Mouse (Mus musculus) liver, embryonic 13.5 days (tissue): ENCODE measurements around the gene Asb8. TPM values are rescaled to one million over a fixed set of nuclear protein-coding genes. Genes with fewer than 3 reads are reported as not detected.

ENCODE experiments used
- ATAC-seq: fragments of 200-750 bp; cut with Nextera tagmentation; 2 replicates; pipeline ENCODE4 v1.8.0; 2017; ENCODE audit warnings: low read depth, mild to moderate bottlenecking, moderate number of reproducible peaks, moderate library complexity
- DNase-seq: peaks from one replicate; pipeline ENCODE4 v3.0.0; 2022
- H3K27ac ChIP-seq: fragments of 300-500 bp; sonication (generic); 2 replicates; pipeline ENCODE4 v1.5.1; 2015; ENCODE audit warnings: moderate library complexity, mild to moderate bottlenecking, inconsistent platforms
- H3K27me3 ChIP-seq: fragments of 300-500 bp; sonication (generic); 2 replicates; pipeline ENCODE4 v1.6.1; 2015; ENCODE audit warnings: mild to moderate bottlenecking, inconsistent platforms
- H3K36me3 ChIP-seq: fragments of 300-500 bp; sonication (generic); 2 replicates; pipeline ENCODE4 v1.6.1; 2015; ENCODE audit warnings: mild to moderate bottlenecking, inconsistent platforms
- H3K4me1 ChIP-seq: fragments of 300-500 bp; sonication (generic); replicated peaks from 2 replicates; pipeline ENCODE4 v1.6.1; 2015; ENCODE audit warnings: inconsistent platforms
- H3K4me2 ChIP-seq: fragments of 300-500 bp; sonication (generic); 2 replicates; pipeline ENCODE4 v1.6.1; 2015; ENCODE audit warnings: inconsistent platforms, mild to moderate bottlenecking, moderate library complexity
- H3K4me3 ChIP-seq: fragments of 300-500 bp; sonication (generic); replicated peaks from 2 replicates; pipeline ENCODE4 v1.5.1; 2015; ENCODE audit warnings: mild to moderate bottlenecking, inconsistent platforms
- H3K9ac ChIP-seq: fragments of 300-500 bp; sonication (generic); 2 replicates; pipeline ENCODE4 v1.6.1; 2015; ENCODE audit warnings: mild to moderate bottlenecking, inconsistent platforms
- H3K9me3 ChIP-seq: fragments of 300-500 bp; sonication (generic); replicated peaks from 2 replicates; pipeline ENCODE4 v1.6.1; 2016; ENCODE audit warnings: inconsistent platforms
- WGBS: fragments of 180-500 bp; shearing (Covaris S2); methylation state at CpG from one replicate; pipeline ENCODE4 v1.1.7; 2015; ENCODE audit not compliant: insufficient replicate concordance; 5-methylcytosine and 5-hydroxymethylcytosine counted together
- polyA plus RNA-seq: library from polyadenylated mRNA; unstranded; fragments of >200 nt; fragmentation: Nextera tagmentation; extraction: Ambion mirVana; gene quantifications from 2 replicates; pipeline ENCODE4 v1.2.1, GENCODE M21; 2015

The Asb8 gene
- polyA plus RNA-seq, 1 experiment from 2014 or later: 23.7 TPM

DNA sequence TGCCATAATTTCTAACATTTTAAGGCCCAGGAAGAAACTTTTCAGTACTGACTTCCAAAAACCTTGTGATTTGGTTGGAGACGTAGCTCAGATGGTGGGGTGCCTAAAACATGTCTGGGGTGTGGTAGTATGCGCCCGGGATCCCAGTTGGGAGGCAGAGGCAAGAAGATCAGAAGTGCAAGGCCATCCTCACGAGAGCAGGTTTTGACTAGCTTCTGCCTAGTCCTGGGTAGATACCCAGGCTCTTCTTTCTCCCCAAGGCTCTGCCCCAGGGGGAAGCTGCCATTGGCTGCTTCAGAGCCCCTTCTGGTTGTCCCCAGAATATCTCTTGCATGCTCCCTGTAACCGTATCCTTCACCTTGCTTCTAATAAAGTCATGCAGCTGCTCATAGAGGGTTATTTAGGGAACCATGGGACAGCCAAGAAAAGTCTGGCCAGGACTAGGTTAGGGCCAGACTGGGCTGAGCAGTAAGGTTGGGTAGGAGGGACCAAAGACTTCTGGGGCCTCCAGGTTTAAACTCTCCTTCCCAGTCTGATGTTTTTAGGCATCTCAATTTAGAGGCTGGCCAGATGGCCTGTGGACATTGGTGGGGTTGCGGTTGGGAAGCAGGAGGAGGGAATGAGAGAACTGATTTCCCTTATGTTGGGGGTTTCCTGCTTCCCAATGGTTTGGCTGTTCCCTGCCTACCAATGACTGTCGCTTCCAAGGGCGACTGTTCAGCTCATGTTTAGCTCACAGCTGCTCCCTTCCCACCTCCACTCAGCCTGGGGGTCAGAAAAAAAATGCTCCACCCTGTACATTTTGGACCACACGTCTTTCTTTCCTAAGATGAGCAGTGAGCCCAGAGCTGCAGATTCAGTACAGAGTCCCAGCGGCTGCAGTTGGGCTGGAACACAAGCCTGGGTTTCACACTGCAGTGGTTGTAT is 50.3 kb downstream of the Asb8 start:
- DNase-seq (no peak), ATAC-seq (no peak)
- Histone ChIP-seq H3K4me3 (no peak overlapping the region), H3K27ac (peak overlapping the region; percentile 79), H3K9me3 (no peaks in the 10 kb centered on the region), H3K36me3 (peaks cover 40% of the 10 kb centered on the region), H3K9ac (peak overlapping the region; percentile 26; the same call in 1 of the 2 replicates), H3K27me3 (no peaks in the 10 kb centered on the region), H3K4me1 (peaks cover 63% of the 10 kb centered on the region), H3K4me2 (peak overlapping the region; percentile 56)
- 77% methylated on average over 10 of the region's 10 CpGs for WGBS

- H3K9ac ChIP-seq: no peak overlapping the region
- peaks cover 32% of the 10 kb centered on the region for H3K36me3 ChIP-seq
- no peaks in the 10 kb centered on the region for H3K9me3 ChIP-seq
- ATAC-seq (no peak), DNase-seq (no peak)
- 85% methylated on average over 10 of the region's 10 CpGs for WGBS
- peak overlapping the region; percentile 50; the same call in 1 of the 2 replicates for H3K27ac ChIP-seq
- no peak overlapping the region for H3K4me2 ChIP-seq
- H3K4me3 ChIP-seq: no peak overlapping the region
- peaks cover 70% of the 10 kb centered on the region for H3K4me1 ChIP-seq
- no peaks in the 10 kb centered on the region for H3K27me3 ChIP-seq
These were observed 51.1 kb downstream of the Asb8 start for GRCm38 (mm10) chr15:98114098-98114851.

- H3K9ac ChIP-seq: no peak overlapping the region
- H3K27ac ChIP-seq: no peak overlapping the region
- no peak for DNase-seq
- peak overlapping the region; percentile 8; the same call in 1 of the 2 replicates for H3K4me2 ChIP-seq
- WGBS: 41% methylated on average over 5 of the region's 5 CpGs
- H3K4me1 ChIP-seq: peaks cover 81% of the 10 kb centered on the region
- peak; percentile 52 for ATAC-seq
- peaks cover 14% of the 10 kb centered on the region for H3K36me3 ChIP-seq
- H3K27me3 ChIP-seq: no peaks in the 10 kb centered on the region
- H3K9me3 ChIP-seq: no peaks in the 10 kb centered on the region
- H3K4me3 ChIP-seq: no peak overlapping the region
These were observed 53.6 kb downstream of the Asb8 start for GRCm38 (mm10) chr15:98111791-98112190.

GRCm38 (mm10) chr15:98108297-98109152 is 56.9 kb downstream of the Asb8 start:
- WGBS: 2% methylated on average over 37 of the region's 37 CpGs
- ATAC-seq (peak; percentile 96), DNase-seq (peak; percentile 82)
- H3K9me3 ChIP-seq: no peaks in the 10 kb centered on the region
- peak overlapping the region; percentile 77 for H3K9ac ChIP-seq
- H3K4me3 ChIP-seq: peak overlapping the region; percentile 71
- H3K27ac ChIP-seq: peak overlapping the region; percentile 78
- peaks cover 9% of the 10 kb centered on the region for H3K36me3 ChIP-seq
- no peaks in the 10 kb centered on the region for H3K27me3 ChIP-seq
- peak overlapping the region; percentile 91 for H3K4me2 ChIP-seq
- H3K4me1 ChIP-seq: peaks cover 52% of the 10 kb centered on the region

DNA sequence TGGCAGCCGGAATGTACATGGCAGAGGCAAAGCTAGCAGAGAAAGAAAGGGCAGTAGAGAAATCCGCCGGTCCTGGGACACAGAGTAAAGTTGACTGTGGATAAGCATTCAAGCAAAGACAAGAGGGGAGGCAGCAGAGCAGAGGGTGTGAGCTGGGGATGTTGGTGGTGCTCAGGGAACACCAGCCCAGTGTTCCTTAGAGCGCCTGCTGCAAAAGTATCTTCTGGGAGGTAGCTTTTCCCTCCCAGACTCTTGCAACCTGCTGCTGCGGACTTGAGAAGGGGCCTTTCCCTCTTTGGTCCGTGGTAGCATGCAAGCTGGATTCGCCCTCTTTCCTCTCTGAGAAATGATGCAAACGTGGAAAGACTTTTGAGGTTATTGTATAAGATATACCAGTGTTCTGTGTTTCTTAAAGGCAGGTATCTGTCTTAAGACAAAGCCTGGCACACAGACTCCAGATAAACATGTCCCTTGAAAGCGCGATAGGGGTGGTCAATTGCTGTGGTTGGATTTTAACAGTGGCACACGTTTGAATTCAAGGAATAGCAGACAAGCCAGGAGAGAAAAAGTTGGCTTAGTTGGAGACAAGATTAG is 57.6 kb downstream of the Asb8 start:
- Histone ChIP-seq H3K27me3 (no peaks in the 10 kb centered on the region), H3K36me3 (peaks cover 6% of the 10 kb centered on the region), H3K27ac (peak overlapping the region; percentile 78), H3K4me1 (peaks cover 52% of the 10 kb centered on the region), H3K9ac (peak overlapping the region; percentile 77), H3K4me2 (peak overlapping the region; percentile 91), H3K9me3 (no peaks in the 10 kb centered on the region), H3K4me3 (peak overlapping the region; percentile 71)
- WGBS: 34% methylated on average over 11 of the region's 11 CpGs
- no peak for DNase-seq
- ATAC-seq: peak; percentile 35; the same call in 1 of the 2 replicates

GRCm38 (mm10) chr15:98107230-98107629 is 58.2 kb downstream of the Asb8 start:
- H3K4me3 ChIP-seq: no peak overlapping the region
- H3K4me1 ChIP-seq: peaks cover 51% of the 10 kb centered on the region

GRCm38 (mm10) chr15:98106506-98106905 is 58.9 kb downstream of the Asb8 start:
- no peak for DNase-seq
- Histone ChIP-seq H3K4me2 (no peak overlapping the region), H3K4me3 (no peak overlapping the region), H3K36me3 (no peaks in the 10 kb centered on the region; the same call in 1 of the 2 replicates), H3K27me3 (no peaks in the 10 kb centered on the region), H3K9ac (no peak overlapping the region), H3K27ac (no peak overlapping the region), H3K9me3 (no peaks in the 10 kb centered on the region), H3K4me1 (peaks cover 44% of the 10 kb centered on the region)
- no peak for ATAC-seq
- WGBS: 66% methylated on average over 6 of the region's 6 CpGs

More at GRCm38 (mm10) chr15:98107230-98107629, 58.2 kb downstream of the Asb8 start:
- peaks cover under 1% of the 10 kb centered on the region for H3K36me3 ChIP-seq
- no peak overlapping the region for H3K9ac ChIP-seq
- 69% methylated on average over 6 of the region's 6 CpGs for WGBS
- H3K4me2 ChIP-seq: peak overlapping the region; percentile 91
- DNase-seq: no peak
- H3K9me3 ChIP-seq: no peaks in the 10 kb centered on the region
- ATAC-seq: no peak
- peak overlapping the region; percentile 78; the same call in 1 of the 2 replicates for H3K27ac ChIP-seq
- no peaks in the 10 kb centered on the region for H3K27me3 ChIP-seq

- WGBS: 83% methylated on average over 6 of the region's 6 CpGs
- Histone ChIP-seq H3K27me3 (no peaks in the 10 kb centered on the region), H3K9me3 (no peaks in the 10 kb centered on the region), H3K4me1 (peaks cover 6% of the 10 kb centered on the region), H3K27ac (no peak overlapping the region), H3K9ac (no peak overlapping the region), H3K4me2 (no peak overlapping the region), H3K36me3 (peaks cover 8% of the 10 kb centered on the region), H3K4me3 (no peak overlapping the region)
- DNase-seq (no peak), ATAC-seq (no peak)
These were observed 63.0 kb downstream of the Asb8 start for GRCm38 (mm10) chr15:98102401-98102800.

GRCm38 (mm10) chr15:98098519-98098918 is 66.9 kb downstream of the Asb8 start:
- DNase-seq (no peak), ATAC-seq (no peak)
- H3K4me2 ChIP-seq: no peak overlapping the region
- H3K27ac ChIP-seq: no peak overlapping the region
- H3K4me3 ChIP-seq: no peak overlapping the region
- 78% methylated on average over 9 of the region's 9 CpGs for WGBS
- no peak overlapping the region for H3K9ac ChIP-seq
- H3K36me3 ChIP-seq: peaks cover 27% of the 10 kb centered on the region
- no peaks in the 10 kb centered on the region for H3K9me3 ChIP-seq
- H3K4me1 ChIP-seq: peaks cover 2% of the 10 kb centered on the region; the same call in 1 of the 2 replicates
- no peaks in the 10 kb centered on the region for H3K27me3 ChIP-seq

DNA sequence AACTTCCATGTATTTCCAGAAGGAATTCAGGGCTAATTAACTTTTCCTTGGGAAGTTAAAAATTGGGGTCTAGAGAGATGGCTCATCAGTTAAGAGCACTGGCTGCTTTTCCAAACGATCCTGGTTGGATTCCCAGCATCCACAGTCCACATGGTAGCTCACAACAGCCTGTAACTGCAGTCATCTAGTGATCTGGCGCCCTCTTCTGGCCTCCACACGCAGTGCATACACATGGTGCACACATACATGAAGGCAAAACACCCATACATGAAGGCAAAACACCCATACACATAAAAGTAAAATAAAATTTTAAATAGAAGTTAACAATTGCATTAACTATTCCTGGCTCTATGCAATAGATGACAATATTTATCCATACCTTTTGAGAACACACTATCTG is 68.5 kb downstream of the Asb8 start:
- H3K9me3 ChIP-seq: no peaks in the 10 kb centered on the region
- no peak overlapping the region for H3K4me3 ChIP-seq

More for the DNA sequence above, 68.5 kb downstream of the Asb8 start:
- H3K4me1 ChIP-seq: peaks cover 8% of the 10 kb centered on the region
- H3K27me3 ChIP-seq: no peaks in the 10 kb centered on the region
- DNase-seq: no peak
- H3K36me3 ChIP-seq: peaks cover 27% of the 10 kb centered on the region
- H3K4me2 ChIP-seq: no peak overlapping the region
- no peak overlapping the region for H3K27ac ChIP-seq
- no peak overlapping the region for H3K9ac ChIP-seq
- no peak for ATAC-seq
- 34% methylated on average over 3 of the region's 3 CpGs for WGBS
